Mouse (Mus musculus): Measurements from ENCODE around the gene Rbx1. TPM values are rescaled to one million over a fixed set of nuclear protein-coding genes. Genes with fewer than 3 reads are reported as not detected.

The Rbx1 gene
- polyA plus RNA-seq, 2 experiments, result 81.7 to 298 TPM

GRCm38 (mm10) chr15:81425311-81425710 lies 40.8 kb upstream of the Rbx1 start:
- TF ChIP-seq CTCF (IDR thresholded peaks at IDR 0.05; ENCODE audit: low read depth) (no peak), EP300 (IDR thresholded peaks at IDR 0.05; ENCODE audit: low read depth) (no peak)
- Histone ChIP-seq H3K9me3 (ENCODE audit: control insufficient read depth, low read length) (no peaks in the 10 kb centered on the region), H3K9ac (replicated peaks) (no peak overlapping the region), H3K36me3 (replicated peaks; ENCODE audit: control insufficient read depth, insufficient read depth, low read depth) (peaks cover 8% of the 10 kb centered on the region), H3K4me3 (ENCODE audit: insufficient read depth in 1 of 2, low read depth in 2 of 2, low read length in 2 of 2) (no peak overlapping the region), H3K4me1 (replicated peaks; ENCODE audit: control insufficient read depth in 2 of 2, insufficient read depth in 2 of 2, low read length in 1 of 2) (peaks cover 0 to 5% of the 10 kb centered on the region in 2 experiments; a peak in 1 of 4 replicates), H3K4me2 (ENCODE audit: low read depth) (no peak overlapping the region), H3K27me3 (ENCODE audit: control insufficient read depth, insufficient read depth, low read length) (no peaks in the 10 kb centered on the region), H3K27ac (no peak overlapping the region)
- ATAC-seq (ENCODE audit: insufficient read depth) (0 out of 2 replicates have a peak, but pooled peaks have one; percentile 35), DNase-seq (ENCODE audit: low read depth in 3 of 3, low spot score in 3 of 3) (no peak)
- 65% methylated on average over 3 of the region's 3 CpGs for WGBS (ENCODE audit: insufficient replicate concordance)

GRCm38 (mm10) chr15:81427947-81428346 lies 38.1 kb upstream of the Rbx1 start:
- H3K4me1 ChIP-seq (replicated peaks; ENCODE audit: control insufficient read depth in 2 of 2, insufficient read depth in 2 of 2, low read length in 1 of 2), result peaks cover 0 to 3% of the 10 kb centered on the region in 2 experiments; a peak in 1 of 4 replicates
- DNase-seq (ENCODE audit: low read depth in 3 of 3, low spot score in 3 of 3) (no peak), ATAC-seq (ENCODE audit: insufficient read depth) (no peak)
- TF ChIP-seq EP300 (IDR thresholded peaks at IDR 0.05; ENCODE audit: low read depth) (no peak), CTCF (IDR thresholded peaks at IDR 0.05; ENCODE audit: low read depth) (peak; percentile 13; the same call in 1 of the 2 replicates)
- H3K4me2 ChIP-seq (ENCODE audit: low read depth), result no peak overlapping the region
- 34% methylated on average over 2 of the region's 2 CpGs for WGBS (ENCODE audit: insufficient replicate concordance)
- peaks cover 12% of the 10 kb centered on the region for H3K36me3 ChIP-seq (replicated peaks; ENCODE audit: control insufficient read depth, insufficient read depth, low read depth)
- H3K4me3 ChIP-seq (ENCODE audit: insufficient read depth in 1 of 2, low read depth in 2 of 2, low read length in 2 of 2), result no peak overlapping the region
- no peaks in the 10 kb centered on the region for H3K9me3 ChIP-seq (ENCODE audit: control insufficient read depth, low read length)
- H3K27me3 ChIP-seq (ENCODE audit: control insufficient read depth, insufficient read depth, low read length), result no peaks in the 10 kb centered on the region
- H3K27ac ChIP-seq, result no peak overlapping the region
- H3K9ac ChIP-seq (replicated peaks), result no peak overlapping the region

- Histone ChIP-seq H3K27ac (no peak overlapping the region), H3K4me2 (ENCODE audit: low read depth) (no peak overlapping the region), H3K4me1 (replicated peaks; ENCODE audit: control insufficient read depth in 2 of 2, insufficient read depth in 2 of 2, low read length in 1 of 2) (no peaks in the 10 kb centered on the region), H3K4me3 (ENCODE audit: insufficient read depth in 1 of 2, low read depth in 2 of 2, low read length in 2 of 2) (no peak overlapping the region), H3K27me3 (ENCODE audit: control insufficient read depth, insufficient read depth, low read length) (no peaks in the 10 kb centered on the region), H3K9ac (replicated peaks) (no peak overlapping the region), H3K36me3 (replicated peaks; ENCODE audit: control insufficient read depth, insufficient read depth, low read depth) (peaks cover 12% of the 10 kb centered on the region), H3K9me3 (ENCODE audit: control insufficient read depth, low read length) (no peaks in the 10 kb centered on the region)
- TF ChIP-seq EP300 (IDR thresholded peaks at IDR 0.05; ENCODE audit: low read depth) (no peak), CTCF (IDR thresholded peaks at IDR 0.05; ENCODE audit: low read depth) (no peak)
- 79% methylated on average over 1 of the region's 1 CpGs for WGBS (ENCODE audit: insufficient replicate concordance)
- DNase-seq (ENCODE audit: low read depth in 3 of 3, low spot score in 3 of 3), result no peak
- ATAC-seq (ENCODE audit: insufficient read depth), result no peak
Measured at GRCm38 (mm10) chr15:81431195-81431594, 34.9 kb upstream of the Rbx1 start.

- Histone ChIP-seq H3K4me3 (ENCODE audit: insufficient read depth in 1 of 2, low read depth in 2 of 2, low read length in 2 of 2) (no peak overlapping the region), H3K27me3 (ENCODE audit: control insufficient read depth, insufficient read depth, low read length) (no peaks in the 10 kb centered on the region), H3K4me2 (ENCODE audit: low read depth) (no peak overlapping the region), H3K27ac (no peak overlapping the region), H3K9ac (replicated peaks) (no peak overlapping the region), H3K9me3 (ENCODE audit: control insufficient read depth, low read length) (no peaks in the 10 kb centered on the region), H3K4me1 (replicated peaks; ENCODE audit: control insufficient read depth in 2 of 2, insufficient read depth in 2 of 2, low read length in 1 of 2) (no peaks in the 10 kb centered on the region), H3K36me3 (replicated peaks; ENCODE audit: control insufficient read depth, insufficient read depth, low read depth) (peaks cover 9% of the 10 kb centered on the region)
- 96% methylated on average over 1 of the region's 1 CpGs for WGBS (ENCODE audit: insufficient replicate concordance)
- no peak for ATAC-seq (ENCODE audit: insufficient read depth)
- DNase-seq (ENCODE audit: low read depth in 3 of 3, low spot score in 3 of 3), result no peak
- no peak for TF ChIP-seq CTCF (IDR thresholded peaks at IDR 0.05; ENCODE audit: low read depth)
- no peak for TF ChIP-seq EP300 (IDR thresholded peaks at IDR 0.05; ENCODE audit: low read depth)
Measured at GRCm38 (mm10) chr15:81438345-81438744, 27.8 kb upstream of the Rbx1 start.

- H3K4me2 ChIP-seq (ENCODE audit: low read depth), result no peak overlapping the region
- no peaks in the 10 kb centered on the region for H3K27me3 ChIP-seq (ENCODE audit: control insufficient read depth, insufficient read depth, low read length)
- H3K27ac ChIP-seq, result no peak overlapping the region
- no peak overlapping the region for H3K9ac ChIP-seq (replicated peaks)
- H3K9me3 ChIP-seq (ENCODE audit: control insufficient read depth, low read length), result no peaks in the 10 kb centered on the region
- H3K4me1 ChIP-seq (replicated peaks; ENCODE audit: control insufficient read depth in 2 of 2, insufficient read depth in 2 of 2, low read length in 1 of 2), result no peaks in the 10 kb centered on the region
- H3K36me3 ChIP-seq (replicated peaks; ENCODE audit: control insufficient read depth, insufficient read depth, low read depth), result peaks cover 9% of the 10 kb centered on the region
- no peak for DNase-seq (ENCODE audit: low read depth in 3 of 3, low spot score in 3 of 3)
- TF ChIP-seq EP300 (IDR thresholded peaks at IDR 0.05; ENCODE audit: low read depth), result no peak
- TF ChIP-seq CTCF (IDR thresholded peaks at IDR 0.05; ENCODE audit: low read depth), result no peak
- ATAC-seq (ENCODE audit: insufficient read depth), result no peak
- no peak overlapping the region for H3K4me3 ChIP-seq (ENCODE audit: insufficient read depth in 1 of 2, low read depth in 2 of 2, low read length in 2 of 2)
Measured at GRCm38 (mm10) chr15:81439236-81439635, 26.9 kb upstream of the Rbx1 start.

Data from liver, embryonic 14.5 days (tissue).